Mouse (Mus musculus) spleen, adult 2 months (tissue): ENCODE measurements around the gene Flywch2. TPM values are rescaled to one million over a fixed set of nuclear protein-coding genes. Genes with fewer than 3 reads are reported as not detected.

Experiments
- DNase-seq, 2 experiments: peaks; one replicate each; pipeline versions ENCODE4 v3.0.0 to v3.0.0-alpha.2; 2012 to 2021; ENCODE audit warnings: low spot score in 2 of 2, low read depth in 1 of 2
- H3K27ac ChIP-seq: fragments of 200-500 bp; 2 replicates; pipeline ENCODE4 v1.5.1; 2012; ENCODE audit warnings: low read length, inconsistent platforms; ENCODE audit not compliant: insufficient read depth
- H3K27me3 ChIP-seq: fragments of 200-500 bp; 2 replicates; pipeline ENCODE4 v1.6.1; 2012; ENCODE audit warnings: mild to moderate bottlenecking, moderate library complexity, low read length, inconsistent platforms; ENCODE audit not compliant: control insufficient read depth, insufficient read depth
- H3K36me3 ChIP-seq: fragments of 200-500 bp; 2 replicates; pipeline ENCODE4 v1.6.1; 2012; ENCODE audit warnings: mild to moderate bottlenecking, low read length, inconsistent platforms; ENCODE audit not compliant: control insufficient read depth, insufficient read depth
- H3K4me1 ChIP-seq: fragments of 200-500 bp; 2 replicates; pipeline ENCODE4 v1.6.1; 2011; ENCODE audit warnings: inconsistent platforms; ENCODE audit not compliant: control insufficient read depth, insufficient read depth, insufficient read length
- H3K4me3 ChIP-seq: fragments of 200-500 bp; 2 replicates; pipeline ENCODE4 v1.5.1; 2011; ENCODE audit warnings: mild to moderate bottlenecking, inconsistent platforms; ENCODE audit not compliant: insufficient read depth, insufficient read length; ENCODE audit errors: extremely low read depth
- CTCF ChIP-seq: fragments of 200-500 bp; IDR thresholded peaks from 2 replicates; pipeline ENCODE4 v1.5.1; 2011; ENCODE audit warnings: mild to moderate bottlenecking, inconsistent platforms; ENCODE audit not compliant: insufficient read depth, insufficient read length, insufficient replicate concordance; ENCODE audit errors: extremely low read depth
- POLR2A ChIP-seq: fragments of 200-500 bp; IDR thresholded peaks from 2 replicates; pipeline ENCODE4 v1.6.1; 2011; ENCODE audit warnings: low read depth, low read length, inconsistent platforms
- WGBS: fragments of 180-500 bp; shearing (Covaris S2); methylation state at CpG from one replicate; pipeline ENCODE4 v1.1.7; 2018; 5-methylcytosine and 5-hydroxymethylcytosine counted together
- polyA plus RNA-seq: library from polyadenylated mRNA; depleted of rRNA; stranded (reverse); fragments of >200 nt; gene quantifications from 2 replicates; pipeline ENCODE4 v1.2.3, GENCODE M21; 2012

Gene Flywch2
- polyA plus RNA-seq, 1 experiment = 1.4 TPM

GRCm38 (mm10) chr17:23742210-23742793, 43.6 kb downstream of the Flywch2 start:
- Histone ChIP-seq H3K27ac (no peak overlapping the region), H3K4me3 (peak overlapping the region; percentile 38; the same call in 1 of the 2 replicates), H3K36me3 (no peaks in the 10 kb centered on the region), H3K4me1 (peaks cover 23% of the 10 kb centered on the region), H3K27me3 (peaks cover 33% of the 10 kb centered on the region)
- WGBS = 13% methylated on average over 44 of the region's 44 CpGs
- no peak for TF ChIP-seq CTCF
- TF ChIP-seq POLR2A = no peak
- DNase-seq = peak in 1 of 2 experiments; percentile 44

GRCm38 (mm10) chr17:23741359-23742209, 44.3 kb downstream of the Flywch2 start:
- no peak for DNase-seq
- H3K4me3 ChIP-seq = no peak overlapping the region
- no peak overlapping the region for H3K27ac ChIP-seq
- H3K4me1 ChIP-seq = peaks cover 20% of the 10 kb centered on the region
- WGBS = 52% methylated on average over 38 of the region's 38 CpGs
- TF ChIP-seq POLR2A (no peak), CTCF (no peak)
- peaks cover 33% of the 10 kb centered on the region for H3K27me3 ChIP-seq
- no peaks in the 10 kb centered on the region for H3K36me3 ChIP-seq

GRCm38 (mm10) chr17:23740598-23741021, 45.3 kb downstream of the Flywch2 start, which contains the start of gene Paqr4:
Paqr4 (minus strand) TSS chr17:23740867.
- TF ChIP-seq CTCF (no peak), POLR2A (no peak)
- no peak for DNase-seq
- Histone ChIP-seq H3K36me3 (no peaks in the 10 kb centered on the region), H3K4me3 (peak within 1 kb of the TSS; percentile 63), H3K4me1 (peaks cover 17% of the 10 kb centered on the region), H3K27me3 (peaks cover 28% of the 10 kb centered on the region), H3K27ac (no peak within 1 kb of the TSS)
- 2% methylated on average over 13 of the region's 13 CpGs for WGBS

GRCm38 (mm10) chr17:23740136-23740584, 45.7 kb downstream of the Flywch2 start:
- peak in 1 of 2 experiments; percentile 70 for DNase-seq
- H3K36me3 ChIP-seq = no peaks in the 10 kb centered on the region
- TF ChIP-seq POLR2A (no peak), CTCF (no peak)
- WGBS = under 1% methylated on average over 45 of the region's 46 CpGs
- no peak overlapping the region for H3K27ac ChIP-seq
- H3K27me3 ChIP-seq = peaks cover 24% of the 10 kb centered on the region
- peaks cover 17% of the 10 kb centered on the region for H3K4me1 ChIP-seq
- H3K4me3 ChIP-seq = peak overlapping the region; percentile 63

- 5% methylated on average over 48 of the region's 48 CpGs for WGBS
- H3K36me3 ChIP-seq = no peaks in the 10 kb centered on the region
- no peak overlapping the region for H3K27ac ChIP-seq
- TF ChIP-seq CTCF = no peak
- TF ChIP-seq POLR2A = no peak
- no peak for DNase-seq
- H3K27me3 ChIP-seq = peaks cover 20% of the 10 kb centered on the region
- H3K4me1 ChIP-seq = peaks cover 17% of the 10 kb centered on the region
- peak overlapping the region; percentile 63 for H3K4me3 ChIP-seq
These were observed 46.4 kb downstream of the Flywch2 start for GRCm38 (mm10) chr17:23739202-23740135.

GRCm38 (mm10) chr17:23738836-23739201, 47.1 kb downstream of the Flywch2 start:
- WGBS = 78% methylated on average over 2 of the region's 2 CpGs
- Histone ChIP-seq H3K27ac (no peak overlapping the region), H3K4me3 (no peak overlapping the region), H3K36me3 (0 out of 2 replicates have a peak, but pooled peaks cover under 1% of the 10 kb centered on the region), H3K4me1 (peaks cover 17% of the 10 kb centered on the region), H3K27me3 (peaks cover 20% of the 10 kb centered on the region)
- TF ChIP-seq CTCF = no peak
- no peak for TF ChIP-seq POLR2A
- no peak for DNase-seq
